Mouse (Mus musculus): Measurements from ENCODE around the gene Ssu72.

Ssu72 gene

GRCm38 (mm10) chr4:155759862-155760612 is 55.4 kb downstream of the Ssu72 start:
- peak; percentile 45 for DNase-seq

DNA sequence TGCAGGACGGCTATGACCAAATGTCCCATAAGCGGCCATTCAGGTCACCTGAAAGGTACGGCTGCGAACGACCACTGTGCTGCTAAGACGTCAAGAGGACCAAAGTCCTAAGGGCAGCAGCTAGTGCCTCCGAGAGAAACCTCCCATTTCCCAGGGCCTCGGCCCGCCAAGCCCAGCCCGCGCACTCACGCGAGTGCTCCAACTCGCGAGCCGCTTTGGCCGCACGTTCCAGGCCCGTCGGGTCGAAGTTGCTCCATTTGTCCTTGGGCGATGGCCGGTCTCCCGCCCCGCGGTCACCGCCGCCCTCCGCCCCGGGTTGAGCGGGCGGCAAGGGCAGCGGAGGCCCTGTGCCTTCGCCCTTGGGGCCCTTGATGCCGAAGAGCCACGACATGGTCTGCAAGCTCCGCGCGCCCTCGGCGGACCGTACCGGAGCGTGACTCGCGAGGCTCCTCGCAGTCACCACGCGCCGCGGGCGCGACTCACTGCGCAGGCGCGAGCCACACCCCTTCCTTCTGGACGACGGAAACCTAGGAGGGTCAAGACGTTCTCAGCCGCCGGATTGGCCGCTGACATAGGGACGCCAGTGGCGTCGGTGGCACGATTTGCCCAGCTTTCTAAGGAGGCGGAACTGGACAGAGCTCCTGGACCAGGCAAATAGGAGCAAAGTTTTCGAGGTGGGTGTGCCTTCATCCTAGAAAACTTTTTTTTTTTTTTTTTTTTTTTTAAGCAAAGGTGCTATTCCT is 56.2 kb downstream of the Ssu72 start, which contains the start of gene Atad3a:
TSS of gene Atad3a (minus strand) at position 481 of the 743 bp plus-strand sequence.
- peak; percentile 95 for DNase-seq

- DNase-seq, result no peak
These were observed 56.9 kb downstream of the Ssu72 start for GRCm38 (mm10) chr4:155761356-155762099.

GRCm38 (mm10) chr4:155762357-155762756 is 57.8 kb downstream of the Ssu72 start:
- DNase-seq, result no peak

- no peak for DNase-seq
These were observed 64.9 kb downstream of the Ssu72 start for GRCm38 (mm10) chr4:155769496-155769879.

GRCm38 (mm10) chr4:155769880-155770512 is 65.4 kb downstream of the Ssu72 start:
- DNase-seq, result peak; percentile 81

- no peak for DNase-seq
These were observed 66.0 kb downstream of the Ssu72 start for GRCm38 (mm10) chr4:155770626-155771025.

GRCm38 (mm10) chr4:155771706-155772105 is 67.1 kb downstream of the Ssu72 start:
- no peak for DNase-seq

GRCm38 (mm10) chr4:155772786-155773185 is 68.2 kb downstream of the Ssu72 start:
- DNase-seq, result no peak

DNA sequence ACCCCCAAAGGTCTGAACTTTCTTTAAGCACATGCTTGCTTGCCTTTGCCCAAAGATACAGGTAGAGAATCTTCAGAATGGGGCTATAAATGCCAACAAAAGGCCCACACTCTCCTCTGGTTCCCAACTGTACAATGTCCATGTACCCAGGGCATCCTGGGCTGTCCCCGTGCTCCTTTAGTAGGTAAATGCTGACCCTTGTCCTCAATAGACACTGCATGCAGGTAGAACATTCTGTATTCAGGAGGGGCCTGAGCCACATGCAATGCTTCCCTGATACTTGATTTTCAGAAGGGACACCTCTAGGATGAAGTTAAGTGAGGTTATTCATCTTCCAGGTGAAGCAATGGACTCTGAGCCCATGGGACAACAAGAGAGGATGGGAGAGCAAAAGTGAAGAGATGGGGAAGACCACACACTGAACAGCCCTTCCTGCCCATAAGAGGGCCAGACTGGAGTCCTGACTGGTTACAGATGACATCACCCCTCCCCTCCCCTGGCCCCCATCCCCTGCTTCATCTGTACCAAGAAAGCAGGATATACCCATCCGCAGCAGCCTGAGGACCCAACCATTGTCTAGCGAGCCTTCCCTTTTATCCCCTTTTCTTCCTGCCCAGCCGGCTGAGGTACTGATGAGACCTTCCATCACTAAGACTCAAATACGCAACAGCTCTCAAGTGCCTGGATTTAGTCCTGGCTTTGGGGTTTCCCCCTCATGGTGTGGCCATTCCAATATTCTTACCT is 68.9 kb downstream of the Ssu72 start:
- DNase-seq, result no peak

GRCm38 (mm10) chr4:155774280-155774754 is 69.7 kb downstream of the Ssu72 start, which contains the start of gene Vwa1:
Vwa1 (minus strand) TSS chr4:155774698.
- peak; percentile 86 for DNase-seq

DNA sequence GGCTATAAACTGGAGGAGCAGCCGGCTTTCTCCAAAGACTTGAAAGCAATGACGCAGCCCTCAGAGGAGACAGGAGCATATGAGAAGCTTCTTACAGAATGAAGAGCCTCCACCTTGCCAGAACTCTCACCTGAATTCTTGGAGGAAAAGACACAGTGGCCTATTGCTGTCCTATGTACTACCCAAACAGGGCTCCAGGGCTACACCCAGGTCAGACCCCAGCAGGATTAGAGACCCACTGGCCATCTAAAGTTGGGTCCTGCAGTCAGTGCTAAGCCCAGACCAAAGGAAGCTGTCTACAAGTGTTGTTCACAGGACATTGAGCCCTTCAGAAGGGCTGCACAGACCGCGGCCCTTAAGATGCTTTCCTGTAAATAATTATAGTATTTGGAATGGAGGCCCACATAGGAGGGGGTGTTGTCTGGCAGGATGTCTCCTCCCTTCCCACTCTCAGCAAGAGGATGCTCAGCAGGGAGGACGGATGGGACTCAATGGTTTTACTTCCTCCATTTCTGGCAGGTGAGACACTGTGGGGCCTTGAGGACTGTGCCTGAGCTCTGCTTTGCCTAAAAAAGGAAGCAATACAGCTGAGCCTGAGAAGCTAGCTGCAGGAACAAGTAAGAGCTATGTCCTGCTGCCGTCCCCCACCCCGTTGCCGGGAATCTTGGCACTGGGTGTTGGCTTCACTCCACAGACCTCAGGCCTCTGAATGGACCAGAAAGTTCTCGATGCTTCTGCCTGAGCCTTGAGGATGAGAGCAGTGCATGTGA is 70.6 kb downstream of the Ssu72 start:
- no peak for DNase-seq

DNA sequence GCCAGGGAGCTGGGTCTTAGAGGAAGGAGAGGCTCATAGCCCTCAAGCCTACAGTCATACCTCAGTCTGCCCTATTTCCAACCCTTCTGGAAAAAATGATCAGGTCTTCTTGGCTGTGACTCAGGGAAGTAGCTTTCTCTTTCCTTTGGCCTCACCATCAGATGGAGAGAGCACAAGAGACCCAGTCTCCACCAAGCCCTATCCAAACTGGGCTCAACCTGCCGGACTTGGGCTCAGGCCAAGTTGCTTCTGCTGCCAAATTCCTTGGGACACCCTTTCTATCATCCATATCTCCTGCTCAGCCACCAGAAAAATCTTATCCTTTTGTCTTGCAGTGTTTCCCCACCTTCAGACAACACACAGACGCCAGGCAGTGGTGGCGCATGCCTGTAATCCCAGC is 71.3 kb downstream of the Ssu72 start:
- no peak for DNase-seq

DNA sequence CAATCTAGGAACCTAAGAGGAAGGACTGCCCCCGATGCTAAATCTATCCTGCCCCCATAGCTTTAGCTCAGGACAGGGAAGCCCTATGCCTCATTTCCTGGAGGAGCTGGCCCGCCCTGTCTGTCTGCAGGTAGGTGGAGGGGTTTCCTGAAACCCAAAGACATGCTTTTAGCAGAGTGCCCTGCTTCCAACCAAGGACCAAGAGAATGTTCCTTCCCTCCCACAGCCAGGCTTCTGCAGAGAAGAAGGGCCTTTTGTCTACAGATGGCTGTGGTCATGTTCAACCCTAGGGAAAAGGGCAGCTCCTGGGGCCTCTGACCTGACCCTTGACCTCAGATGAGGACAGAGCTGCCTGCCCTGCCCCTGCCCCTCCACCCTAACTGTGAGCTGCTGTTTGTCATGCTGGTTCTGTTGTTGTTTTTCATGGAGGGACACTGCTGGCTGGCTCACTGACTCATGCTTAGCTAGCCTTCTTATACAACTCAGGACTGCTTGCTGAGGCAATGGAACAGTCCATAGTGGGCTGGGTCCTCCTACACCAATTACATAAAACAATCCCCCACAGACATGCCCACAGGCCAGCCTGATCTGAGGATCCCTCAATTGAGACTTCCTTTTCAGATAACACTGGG is 72.2 kb downstream of the Ssu72 start:
- DNase-seq, result no peak

DNA sequence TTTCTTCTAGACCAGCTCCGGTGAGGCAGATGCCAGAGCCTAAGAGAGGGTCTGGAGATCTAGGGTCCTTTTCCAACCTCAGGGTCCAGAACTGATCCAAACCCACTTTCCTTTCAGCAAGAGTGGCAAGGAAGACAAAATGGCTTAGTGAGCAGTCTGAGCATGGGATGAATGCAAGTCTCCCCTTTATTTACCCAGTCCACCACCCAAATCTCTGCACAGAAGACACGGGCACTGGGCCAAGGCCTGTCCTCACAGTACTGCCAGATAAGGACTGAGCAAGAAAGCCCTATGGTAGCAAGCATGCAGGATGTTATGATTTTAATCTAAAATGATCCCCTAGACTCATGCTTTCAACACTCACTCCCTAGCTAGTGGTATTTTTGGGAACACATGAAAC is 73.2 kb downstream of the Ssu72 start:
- no peak for DNase-seq

- no peak for DNase-seq
These were observed 74.9 kb downstream of the Ssu72 start for GRCm38 (mm10) chr4:155779498-155779897.

GRCm38 (mm10) chr4:155780895-155781294 is 76.3 kb downstream of the Ssu72 start:
- no peak for DNase-seq
